Mouse (Mus musculus) stomach, postnatal 0 days (tissue): ENCODE measurements around the gene Mroh2a.

Source experiments
- CTCF ChIP-seq: IDR thresholded peaks from 2 replicates; pipeline ENCODE4 v1.5.1; 2016; ENCODE audit warnings: antibody characterized with exemption, low read depth, mild to moderate bottlenecking, moderate library complexity
- EP300 ChIP-seq: optimal IDR thresholded peaks from 2 replicates; pipeline ENCODE3; 2016; ENCODE audit warnings: antibody characterized with exemption

- no peak for TF ChIP-seq CTCF
- TF ChIP-seq EP300: no peak
These were observed 13.3 kb downstream of the Mroh2a start for GRCm38 (mm10) chr1:88240072-88240471.
